Mouse (Mus musculus) myocyte (in vitro differentiated cells): ENCODE data around the gene Tmco2. TPM values are rescaled to one million over a fixed set of nuclear protein-coding genes. Genes with fewer than 3 reads are reported as not detected.
A peak's percentile ranks its signal among the peaks of the same experiment; 100 is the strongest.
"Not testable (repeated sequence)": the region's sequence is repeated elsewhere in the genome, so short reads cannot be mapped to it uniquely, and the experiment has no call there.

Experiments used
- H3K27me3 ChIP-seq: one replicate; pipeline ENCODE4 v1.6.1; 2011; ENCODE audit not compliant: control insufficient read depth, insufficient read depth, insufficient read length
- H3K36me3 ChIP-seq: one replicate; pipeline ENCODE4 v1.6.1; 2011; ENCODE audit not compliant: control insufficient read depth, insufficient read depth
- H3K4me2 ChIP-seq: one replicate; pipeline ENCODE4 v1.6.1; 2011; ENCODE audit warnings: low read depth, control low read depth
- H3K4me3 ChIP-seq: one replicate; pipeline ENCODE4 v1.5.1; 2011; ENCODE audit warnings: mild to moderate bottlenecking, control low read depth, moderate library complexity
- H3K79me2 ChIP-seq: one replicate; pipeline ENCODE4 v1.6.1; 2011; ENCODE audit not compliant: control insufficient read depth, insufficient read depth
- H3ac ChIP-seq: one replicate; pipeline ENCODE4 v1.6.1; 2011; ENCODE audit not compliant: control insufficient read depth, insufficient read length
- E2F4 ChIP-seq: IDR thresholded peaks from one replicate; pipeline ENCODE4 v1.6.1; 2011; ENCODE audit warnings: mild to moderate bottlenecking, control low read depth, moderate library complexity; ENCODE audit not compliant: insufficient read depth
- MAX ChIP-seq: IDR thresholded peaks from one replicate; pipeline ENCODE4 v1.6.1; 2011; ENCODE audit warnings: low read depth, mild to moderate bottlenecking, control low read depth
- MYOD1 ChIP-seq, 3 experiments: IDR thresholded peaks; one replicate each; pipeline ENCODE4 v1.6.1; 2011; ENCODE audit warnings: control low read depth in 2 of 3, low read depth in 2 of 3, mild to moderate bottlenecking in 2 of 3, moderate library complexity in 1 of 3; ENCODE audit not compliant: insufficient read length in 2 of 3, control insufficient read depth in 1 of 3
- MYOG ChIP-seq, 3 experiments: IDR thresholded peaks; one replicate each; pipeline ENCODE4 v1.6.1; 2011; ENCODE audit warnings: control low read depth in 2 of 3, low read depth in 2 of 3, mild to moderate bottlenecking in 2 of 3; ENCODE audit not compliant: insufficient read length in 2 of 3, control insufficient read depth in 1 of 3, insufficient read depth in 1 of 3
- POLR2A ChIP-seq: IDR thresholded peaks from one replicate; pipeline ENCODE4 v1.6.1; 2011; ENCODE audit warnings: low read depth, mild to moderate bottlenecking, control low read depth, moderate library complexity; ENCODE audit not compliant: insufficient read length
- POLR2AphosphoS2 ChIP-seq: IDR thresholded peaks from one replicate; pipeline ENCODE4 v1.6.1; 2011; ENCODE audit warnings: low read depth, control low read depth; ENCODE audit not compliant: insufficient read length
- REST ChIP-seq: IDR thresholded peaks from one replicate; pipeline ENCODE4 v1.6.1; 2011; ENCODE audit warnings: mild to moderate bottlenecking, control low read depth, moderate library complexity; ENCODE audit not compliant: insufficient read depth, insufficient read length
- TCF3 ChIP-seq: IDR thresholded peaks from one replicate; pipeline ENCODE4 v1.6.1; 2011; ENCODE audit warnings: low read depth, control low read depth; ENCODE audit not compliant: insufficient read length
- USF1 ChIP-seq: IDR thresholded peaks from one replicate; pipeline ENCODE4 v1.6.1; 2011; ENCODE audit warnings: low read depth, mild to moderate bottlenecking, control low read depth, moderate library complexity
- polyA plus RNA-seq: library from polyadenylated mRNA; unstranded; fragments of >200 nt; fragmentation: generic; extraction: Trizol; gene quantifications from one replicate; pipeline ENCODE4 v1.2.1, GENCODE M21; 2012; ENCODE audit warnings: missing spikeins

Tmco2 gene
- polyA plus RNA-seq, 1 experiment: not detected

- H3K27me3 ChIP-seq: no peaks in the 10 kb centered on the region
- H3K36me3 ChIP-seq: peaks cover 27% of the 10 kb centered on the region
- no peak overlapping the region for H3K4me3 ChIP-seq
Observed at GRCm38 (mm10) chr4:121065336-121065735, 43.7 kb downstream of the Tmco2 start.

GRCm38 (mm10) chr4:121059218-121059617, 49.8 kb downstream of the Tmco2 start:
- H3K27me3 ChIP-seq, H3K4me2 ChIP-seq, H3K4me3 ChIP-seq: not testable (repeated sequence)

More at GRCm38 (mm10) chr4:121065336-121065735, 43.7 kb downstream of the Tmco2 start:
- Histone ChIP-seq H3ac (no peak overlapping the region), H3K79me2 (no peaks in the 10 kb centered on the region), H3K4me2 (no peak overlapping the region)
- TF ChIP-seq POLR2A (no peak), MYOG (IDR thresholded peaks at IDR 0.05; ENCODE audit: control insufficient read depth in 1 of 3, insufficient read depth in 1 of 3, insufficient read length in 2 of 3, low read depth in 2 of 3) (no peak), POLR2AphosphoS2 (no peak), MYOD1 (IDR thresholded peaks at IDR 0.05; ENCODE audit: control insufficient read depth in 1 of 3, insufficient read length in 2 of 3, low read depth in 2 of 3) (no peak), REST (no peak), TCF3 (no peak), USF1 (no peak), MAX (no peak), E2F4 (no peak)

GRCm38 (mm10) chr4:121057032-121057431, 52.0 kb downstream of the Tmco2 start:
- no peak for TF ChIP-seq REST
- peak; percentile 8 for TF ChIP-seq POLR2AphosphoS2
- Histone ChIP-seq H3K27me3 (no peaks in the 10 kb centered on the region), H3K4me2 (no peak overlapping the region), H3K4me3 (no peak overlapping the region), H3K36me3 (no peaks in the 10 kb centered on the region), H3K79me2 (no peaks in the 10 kb centered on the region), H3ac (no peak overlapping the region)

More at GRCm38 (mm10) chr4:121059218-121059617, 49.8 kb downstream of the Tmco2 start:
- H3ac ChIP-seq, H3K79me2 ChIP-seq, H3K36me3 ChIP-seq: not testable (repeated sequence)

- no peak overlapping the region for H3K4me2 ChIP-seq
- no peaks in the 10 kb centered on the region for H3K79me2 ChIP-seq
- H3ac ChIP-seq: no peak overlapping the region
- H3K27me3 ChIP-seq: no peaks in the 10 kb centered on the region
- H3K36me3 ChIP-seq: no peaks in the 10 kb centered on the region
- H3K4me3 ChIP-seq: no peak overlapping the region
- TF ChIP-seq REST (no peak), POLR2A (no peak), E2F4 (no peak), POLR2AphosphoS2 (no peak), MYOD1 (IDR thresholded peaks at IDR 0.05; ENCODE audit: control insufficient read depth in 1 of 3, insufficient read length in 2 of 3, low read depth in 2 of 3) (no peak)
Observed at GRCm38 (mm10) chr4:121056342-121056741, 52.7 kb downstream of the Tmco2 start.

Other genes starting within 250 kb of the Tmco2 start
- 6.3 TPM for gene Exo5, start 184.2 kb downstream of the Tmco2 start, polyA plus RNA-seq
- gene Zfp69, start 157.5 kb downstream of the Tmco2 start, polyA plus RNA-seq: 0.61 TPM
- 31.3 TPM for gene Smap2, start 92.0 kb downstream of the Tmco2 start, polyA plus RNA-seq
- gene Col9a2, start 69.8 kb downstream of the Tmco2 start, polyA plus RNA-seq: not detected
- gene Zmpste24, start 11.0 kb downstream of the Tmco2 start, polyA plus RNA-seq: 17.6 TPM
- gene Rlf, start 105.9 kb upstream of the Tmco2 start, polyA plus RNA-seq: 5.2 TPM
- not detected for gene Gm12888, start 215.7 kb upstream of the Tmco2 start, polyA plus RNA-seq